Mouse (Mus musculus) ovary, adult 10 weeks (tissue): ENCODE data around the gene Tmem30c. TPM values are rescaled to one million over a fixed set of nuclear protein-coding genes. Genes with fewer than 3 reads are reported as not detected.

ENCODE experiments used
- polyA plus RNA-seq: library from polyadenylated mRNA; stranded (reverse); fragments of 350-450 nt; fragmentation: Illumina TruSeq; extraction: RNeasy Lipid Tissue Mini Kit (QIAGEN cat#74804); gene quantifications from one replicate; pipeline ENCODE4 v1.2.3, GENCODE M21; 2014

Tmem30c gene
- polyA plus RNA-seq: 0.20 TPM

GRCm38 (mm10) chr16:57292765-57293164, at the start of gene Tmem30c:
Gene Tmem30c, minus strand, starts transcription at chr16:57292865.

GRCm38 (mm10) chr16:57231089-57231936, 61.4 kb downstream of the Tmem30c start, which contains the start of gene Tbc1d23:
Gene Tbc1d23, minus strand, starts transcription at chr16:57231504.

Other genes starting within 250 kb of the Tmem30c start
- gene Tmem45a2, start 221.5 kb downstream of the Tmem30c start, polyA plus RNA-seq: not detected
- 162 TPM for gene Tomm70a, start 171.2 kb downstream of the Tmem30c start, polyA plus RNA-seq
- 80.8 TPM for gene Nit2, start 125.5 kb downstream of the Tmem30c start, polyA plus RNA-seq
- 77.3 TPM for gene Tbc1d23, start 61.4 kb downstream of the Tmem30c start, polyA plus RNA-seq
- gene Filip1l, start 60.2 kb upstream of the Tmem30c start, polyA plus RNA-seq: 134 TPM